Mouse (Mus musculus) kidney, postnatal 4 days (tissue): ENCODE data around the gene Rhox2g.
"Not testable (repeated sequence)": the region's sequence is repeated elsewhere in the genome, so short reads cannot be mapped to it uniquely, and the experiment has no call there.

Experiments
- DNase-seq, 2 experiments: peaks; one replicate each; pipeline ENCODE4 v3.0.0; 2021; ENCODE audit warnings: mixed read lengths in 2 of 2

Gene Rhox2g

GRCm38 (mm10) chrX:37643370-37643769 is at the start of gene Rhox2g:
TSS of gene Rhox2g (minus strand) at chrX:37643470.
- not testable (repeated sequence) for DNase-seq

GRCm38 (mm10) chrX:37692261-37692660 is 49.0 kb upstream of the Rhox2g start:
- DNase-seq = no peak

GRCm38 (mm10) chrX:37683031-37683715 is 39.9 kb upstream of the Rhox2g start:
- DNase-seq = no peak

GRCm38 (mm10) chrX:37673177-37673576 is 29.9 kb upstream of the Rhox2g start, which contains the start of gene Rhox2h:
TSS of gene Rhox2h (minus strand) at chrX:37673277.
- not testable (repeated sequence) for DNase-seq

- DNase-seq = not testable (repeated sequence)
Observed at GRCm38 (mm10) chrX:37668664-37669063, 25.4 kb upstream of the Rhox2g start, which contains the start of gene Rhox3h. TSS of gene Rhox3h (minus strand) at chrX:37668764.

- DNase-seq = not testable (repeated sequence)
Observed at GRCm38 (mm10) chrX:37651227-37651626, 8.0 kb upstream of the Rhox2g start, which contains the start of gene Rhox4g. TSS of gene Rhox4g (minus strand) at chrX:37651327.

GRCm38 (mm10) chrX:37628512-37628911 is 14.8 kb downstream of the Rhox2g start, which contains the start of gene Rhox3g:
TSS of gene Rhox3g (minus strand) at chrX:37628612.
- DNase-seq = not testable (repeated sequence)

GRCm38 (mm10) chrX:37607604-37608003 is 35.7 kb downstream of the Rhox2g start, which contains the start of gene Rhox4f:
TSS of gene Rhox4f (minus strand) at chrX:37607704.
- DNase-seq = not testable (repeated sequence)
